ENCODE assay signal across 8 mouse cellular contexts in genomic region chr3:94837959-94838496, GRCm38 (mm10). TPM values are rescaled to one million over a fixed set of nuclear protein-coding genes. Genes with fewer than 3 reads are reported as not detected.
DNase-seq lines count a peak whose midpoint lies in the region; ATAC-seq and TF ChIP-seq lines count a peak whose summit lies in the region.

No protein-coding gene starts in this region.

- H3K4me3 ChIP-seq in hindbrain, embryonic 11.5 days (ENCODE audit: low read depth, low read length) = peak overlapping the region; percentile 64
- H3K4me3 ChIP-seq in lung, postnatal 0 days (ENCODE audit: low read depth, low read length) = peak overlapping the region; percentile 88

- H3K4me1 ChIP-seq in hindbrain, embryonic 11.5 days (replicated peaks; ENCODE audit: control insufficient read depth, insufficient read depth, low read length) = no peaks in the 10 kb centered on the region
- H3K4me1 ChIP-seq in lung, postnatal 0 days (ENCODE audit: insufficient read depth, low read depth, low read length) = peaks cover 11% of the 10 kb centered on the region; the same call in 1 of the 2 replicates

- peak overlapping the region; percentile 83 for H3K9ac ChIP-seq in hindbrain, embryonic 11.5 days (ENCODE audit: low read depth, low read length)
- H3K9ac ChIP-seq in lung, postnatal 0 days (replicated peaks; ENCODE audit: low read depth) = peak overlapping the region; percentile 94

- peak overlapping the region; percentile 48 for H3K4me2 ChIP-seq in hindbrain, embryonic 11.5 days (replicated peaks; ENCODE audit: low read depth, low read length)
- peak overlapping the region; percentile 64 for H3K4me2 ChIP-seq in lung, postnatal 0 days (replicated peaks; ENCODE audit: low read depth, low read length)

- no peaks in the 10 kb centered on the region for H3K27me3 ChIP-seq in hindbrain, embryonic 11.5 days (ENCODE audit: control insufficient read depth, insufficient read depth, low read length)
- no peaks in the 10 kb centered on the region for H3K27me3 ChIP-seq in lung, postnatal 0 days (replicated peaks; ENCODE audit: insufficient read depth, low read length)

- WGBS in hindbrain, embryonic 11.5 days = under 1% methylated on average over 21 of the region's 62 CpGs
- WGBS in lung, postnatal 0 days = 2% methylated on average over 17 of the region's 62 CpGs

- DNase-seq in MN1 (ENCODE audit: low spot score) = peak; percentile 92
- peak; percentile 87 for DNase-seq in cerebellum, adult 8-10 months
- peak; percentile 83 to 90 for DNase-seq in frontal cortex, adult 2 months (ENCODE audit: extremely low spot score in 1 of 2, low spot score in 1 of 2)
- DNase-seq in hindbrain, embryonic 11.5 days (ENCODE audit: low spot score) = peak; percentile 85
- peak; percentile 82 to 87 for DNase-seq in layer of hippocampus, postnatal 10 days (ENCODE audit: low spot score in 2 of 2)
- DNase-seq in lung, postnatal 0 days (ENCODE audit: low spot score) = peak; percentile 93
- peak; percentile 55 for DNase-seq in ovary, postnatal 10 days (ENCODE audit: low spot score)
- peak; percentile 72 for DNase-seq in thymus, postnatal 0 days (ENCODE audit: low spot score)

- no peak for TF ChIP-seq EP300 in lung, postnatal 0 days (IDR thresholded peaks at IDR 0.05)

- no peaks in the 10 kb centered on the region for H3K36me3 ChIP-seq in hindbrain, embryonic 11.5 days (ENCODE audit: control insufficient read depth, insufficient read depth, low read length)
- no peaks in the 10 kb centered on the region for H3K36me3 ChIP-seq in lung, postnatal 0 days (ENCODE audit: insufficient read depth, low read length)

- no peaks in the 10 kb centered on the region for H3K9me3 ChIP-seq in hindbrain, embryonic 11.5 days (ENCODE audit: control insufficient read depth, low read length)
- H3K9me3 ChIP-seq in lung, postnatal 0 days (ENCODE audit: low read length) = no peaks in the 10 kb centered on the region

- H3K27ac ChIP-seq in hindbrain, embryonic 11.5 days (ENCODE audit: low read depth, low read length) = peak overlapping the region; percentile 97
- peak overlapping the region; percentile 99 for H3K27ac ChIP-seq in lung, postnatal 0 days (ENCODE audit: low read length)

- peak; percentile 70 for ATAC-seq in hindbrain, embryonic 11.5 days (ENCODE audit: low FRiP score)
- peak; percentile 78 for ATAC-seq in lung, postnatal 0 days

- no peak for TF ChIP-seq CTCF in lung, postnatal 0 days (IDR thresholded peaks at IDR 0.05)

RNA-seq across cellular contexts. Expression of gene Pogz, which starts 0.7 kb away (rescaled TPM):
- polyA plus RNA-seq in frontal cortex, adult 2 months (2012; rRNA removed) = 42.6 and 47.6 TPM in 2 replicates
- 23.8 and 24.3 TPM in 2 replicates for polyA plus RNA-seq in hindbrain, embryonic 11.5 days (2014; fragmentation: Nextera tagmentation; extraction: Ambion mirVana)
- 10 to 100 TPM; 56.0 to 57.3 TPM for total RNA-seq in layer of hippocampus, postnatal 10 days (2021)
- 6.8 and 8.1 TPM in 2 replicates for polyA plus RNA-seq in lung, postnatal 0 days (2015; fragmentation: Nextera tagmentation; extraction: Ambion mirVana)
- 10.3 and 12.3 TPM in 2 replicates for polyA plus RNA-seq in thymus, postnatal 0 days (2015; fragmentation: Nextera tagmentation; extraction: Ambion mirVana)

RNA-seq across cellular contexts. Expression of gene Psmb4, which starts 48.7 kb away (rescaled TPM):
- polyA plus RNA-seq in frontal cortex, adult 2 months (2012; rRNA removed) = 245 and 253 TPM in 2 replicates
- polyA plus RNA-seq in hindbrain, embryonic 11.5 days (2014; fragmentation: Nextera tagmentation; extraction: Ambion mirVana) = 357 and 379 TPM in 2 replicates
- 100 to 1,000 TPM; 289 to 312 TPM for total RNA-seq in layer of hippocampus, postnatal 10 days (2021)
- 234 and 249 TPM in 2 replicates for polyA plus RNA-seq in lung, postnatal 0 days (2015; fragmentation: Nextera tagmentation; extraction: Ambion mirVana)
- polyA plus RNA-seq in thymus, postnatal 0 days (2015; fragmentation: Nextera tagmentation; extraction: Ambion mirVana) = 466 and 483 TPM in 2 replicates

RNA-seq across cellular contexts. Expression of gene Cgn, which starts 51.7 kb away (rescaled TPM):
- polyA plus RNA-seq in frontal cortex, adult 2 months (2012; rRNA removed) = 2.6 and 3.7 TPM in 2 replicates
- 2.7 and 3.5 TPM in 2 replicates for polyA plus RNA-seq in hindbrain, embryonic 11.5 days (2014; fragmentation: Nextera tagmentation; extraction: Ambion mirVana)
- total RNA-seq in layer of hippocampus, postnatal 10 days (2021) = 1 to 10 TPM; 6.3 to 8.6 TPM
- polyA plus RNA-seq in lung, postnatal 0 days (2015; fragmentation: Nextera tagmentation; extraction: Ambion mirVana) = 29.6 and 37.6 TPM in 2 replicates
- 1.9 and 2.5 TPM in 2 replicates for polyA plus RNA-seq in thymus, postnatal 0 days (2015; fragmentation: Nextera tagmentation; extraction: Ambion mirVana)

Comparison
In these comparisons a context has a peak if more than half of its experiments do, and no peak if none do; other contexts are left out.
1. Peak in every context shown above with its lines: DNase-seq, ATAC-seq, H3K4me3 ChIP-seq and H3K27ac ChIP-seq.